Mouse (Mus musculus) granulocyte monocyte progenitor cell, adult 5-6 weeks (primary cell): Measurements from ENCODE around the gene Blzf1. TPM values are rescaled to one million over a fixed set of nuclear protein-coding genes. Genes with fewer than 3 reads are reported as not detected.

Source experiments
- ATAC-seq: replicated peaks from 2 replicates; pipeline ENCODE4 v1.8.0; 2016; ENCODE audit warnings: mild to moderate bottlenecking, moderate TSS enrichment, inconsistent platforms; ENCODE audit not compliant: poor library complexity, severe bottlenecking
- total RNA-seq, 2 experiments: library from RNA; stranded (forward) in 1 of 2; stranded (reverse) in 1 of 2; fragments of 200-712, 200-1000 nt in 1 of 2; fragments of >200 nt in 1 of 2; fragmentation: Nextera tagmentation in 1 of 2; gene quantifications; 2 replicates each; pipeline ENCODE4 v1.2.3; 2014 to 2017

Blzf1 gene
- total RNA-seq, 2 experiments from 2014 or later: 30.9 to 36.2 TPM

GRCm38 (mm10) chr1:164296473-164296872 is 10.8 kb downstream of the Blzf1 start:
- no peak for ATAC-seq

- ATAC-seq: 0 out of 2 replicates have a peak, but pooled peaks have one; percentile 17
These were observed 13.2 kb downstream of the Blzf1 start for GRCm38 (mm10) chr1:164294071-164294470.

- ATAC-seq: no peak
These were observed 15.2 kb downstream of the Blzf1 start for GRCm38 (mm10) chr1:164292040-164292439.

- no peak for ATAC-seq
These were observed 19.9 kb downstream of the Blzf1 start for GRCm38 (mm10) chr1:164287406-164287805.

GRCm38 (mm10) chr1:164284007-164284406 is 23.3 kb downstream of the Blzf1 start:
- peak; percentile 66 for ATAC-seq

- no peak for ATAC-seq
These were observed 28.0 kb downstream of the Blzf1 start for GRCm38 (mm10) chr1:164279332-164279731.

- peak; percentile 33 for ATAC-seq
These were observed 30.7 kb downstream of the Blzf1 start for GRCm38 (mm10) chr1:164276552-164276951.

- ATAC-seq: peak; percentile 99
These were observed 31.8 kb downstream of the Blzf1 start, which contains the start of gene Ccdc181 for GRCm38 (mm10) chr1:164275455-164275954. TSS of gene Ccdc181 (plus strand) at chr1:164275585.

GRCm38 (mm10) chr1:164273659-164274058 is 33.6 kb downstream of the Blzf1 start:
- ATAC-seq: no peak

GRCm38 (mm10) chr1:164270941-164271340 is 36.3 kb downstream of the Blzf1 start:
- ATAC-seq: no peak

GRCm38 (mm10) chr1:164261553-164261952 is 45.7 kb downstream of the Blzf1 start:
- no peak for ATAC-seq

GRCm38 (mm10) chr1:164260171-164261028 is 46.9 kb downstream of the Blzf1 start:
- ATAC-seq: no peak

- ATAC-seq: no peak
These were observed 52.5 kb downstream of the Blzf1 start for GRCm38 (mm10) chr1:164254836-164255235.

- no peak for ATAC-seq
These were observed 54.7 kb downstream of the Blzf1 start for GRCm38 (mm10) chr1:164252551-164252950.

- ATAC-seq: no peak
These were observed 55.9 kb downstream of the Blzf1 start for GRCm38 (mm10) chr1:164251438-164251837.

GRCm38 (mm10) chr1:164250391-164251150 is 56.7 kb downstream of the Blzf1 start:
- no peak for ATAC-seq

GRCm38 (mm10) chr1:164249332-164249711 is 58.0 kb downstream of the Blzf1 start:
- ATAC-seq: 0 out of 2 replicates have a peak, but pooled peaks have one; percentile 0

GRCm38 (mm10) chr1:164248465-164249331 is 58.6 kb downstream of the Blzf1 start, which contains the start of gene Slc19a2:
TSS of gene Slc19a2 (plus strand) at chr1:164249046.
- peak; percentile 92 for ATAC-seq

- ATAC-seq: peak; percentile 35
These were observed 59.3 kb downstream of the Blzf1 start for GRCm38 (mm10) chr1:164247971-164248370.

GRCm38 (mm10) chr1:164247442-164247841 is 59.8 kb downstream of the Blzf1 start:
- ATAC-seq: no peak
